Mouse (Mus musculus): ENCODE data around the gene Dusp7.

Dusp7 gene

DNA sequence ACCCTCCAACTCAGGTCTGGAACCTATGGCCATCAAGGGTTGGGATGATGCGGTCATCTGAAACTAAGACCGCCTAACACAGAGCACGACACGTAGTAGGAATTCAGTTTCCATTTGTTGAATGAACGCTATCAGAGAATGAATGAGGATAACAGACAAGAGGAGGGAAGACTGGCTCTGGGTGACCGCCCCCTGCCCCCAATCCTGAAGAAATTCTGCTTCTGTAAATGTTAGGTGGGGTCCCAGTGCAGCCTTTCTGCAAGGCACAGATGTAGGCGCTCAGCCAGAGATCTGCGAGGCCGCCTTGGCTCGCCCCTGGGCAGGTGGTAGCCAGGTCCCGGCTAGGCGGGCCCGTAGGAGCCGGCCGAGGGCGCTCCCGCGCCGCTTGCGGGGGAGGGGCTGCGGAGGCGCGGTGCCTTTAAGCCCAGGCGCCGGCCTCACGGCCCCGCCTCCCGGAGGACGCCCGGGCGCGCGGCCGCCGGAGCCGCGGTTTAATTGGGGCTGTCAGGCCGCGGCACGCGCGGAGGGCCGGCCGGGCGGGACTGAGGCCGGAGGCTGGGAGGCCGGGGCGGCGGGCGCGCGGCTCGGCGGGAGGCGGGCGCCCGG, at the start of gene Dusp7:
Gene Dusp7, plus strand, starts transcription at position 521 of the 606 bp plus-strand sequence.
- peak; percentile 85 for DNase-seq (ENCODE audit: low read depth, low spot score)

DNA sequence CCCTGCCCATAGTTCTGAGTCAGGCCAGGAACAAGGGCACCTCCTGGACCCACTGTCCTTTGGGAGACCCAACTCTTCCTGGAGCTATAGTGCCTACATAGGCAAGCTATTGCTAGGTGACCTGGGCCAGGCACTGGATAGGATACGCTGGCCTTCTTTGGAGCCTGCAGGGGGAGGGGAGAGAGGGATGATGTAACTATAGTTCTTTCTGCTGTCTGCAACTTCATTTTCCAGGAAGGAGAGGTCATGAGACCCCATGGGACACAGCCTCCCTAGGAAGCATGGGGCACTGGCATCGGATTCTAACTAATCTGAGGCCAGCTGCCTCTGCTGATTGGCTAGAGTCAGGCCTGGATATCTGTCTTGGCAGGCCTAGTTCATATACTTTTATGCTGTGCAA, 49.3 kb upstream of the Dusp7 start:
- no peak for DNase-seq (ENCODE audit: low read depth, low spot score)

GRCm38 (mm10) chr9:106322497-106322896, 45.9 kb upstream of the Dusp7 start:
- no peak for DNase-seq (ENCODE audit: low read depth, low spot score)

GRCm38 (mm10) chr9:106326241-106326640, 42.2 kb upstream of the Dusp7 start:
- no peak for DNase-seq (ENCODE audit: low read depth, low spot score)

DNA sequence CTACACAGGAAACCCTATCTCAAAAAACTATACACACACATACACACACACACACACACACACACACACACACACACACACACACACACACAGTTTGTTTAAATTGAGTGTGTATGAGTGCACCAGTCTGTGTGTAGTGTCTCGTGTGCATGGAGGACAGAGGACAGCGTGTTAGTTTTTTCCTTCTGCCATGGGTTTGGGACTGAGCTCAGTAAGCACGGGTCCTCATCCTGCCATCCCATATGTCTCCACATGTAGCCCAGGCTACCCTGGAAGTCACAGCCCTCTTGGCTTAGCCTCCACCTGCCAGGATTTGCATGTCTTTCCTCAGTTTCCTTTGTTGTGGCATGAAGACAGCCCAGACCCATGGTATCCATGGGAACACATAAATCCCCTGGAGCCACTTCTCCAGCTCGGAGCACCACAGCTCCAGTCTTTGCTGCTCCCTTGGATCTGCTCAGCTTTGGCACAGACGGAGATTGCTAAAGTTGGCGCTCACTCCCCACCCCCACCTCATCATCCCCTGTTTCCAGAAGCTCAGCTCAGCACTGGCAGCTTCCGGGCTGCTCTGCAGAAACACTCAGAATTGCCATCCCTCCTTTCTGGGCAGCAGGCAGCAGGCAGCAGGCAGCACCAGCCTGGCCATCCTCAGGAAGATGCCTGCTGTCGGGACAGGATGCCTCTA, 41.2 kb upstream of the Dusp7 start:
- DNase-seq (ENCODE audit: low read depth, low spot score): no peak

DNA sequence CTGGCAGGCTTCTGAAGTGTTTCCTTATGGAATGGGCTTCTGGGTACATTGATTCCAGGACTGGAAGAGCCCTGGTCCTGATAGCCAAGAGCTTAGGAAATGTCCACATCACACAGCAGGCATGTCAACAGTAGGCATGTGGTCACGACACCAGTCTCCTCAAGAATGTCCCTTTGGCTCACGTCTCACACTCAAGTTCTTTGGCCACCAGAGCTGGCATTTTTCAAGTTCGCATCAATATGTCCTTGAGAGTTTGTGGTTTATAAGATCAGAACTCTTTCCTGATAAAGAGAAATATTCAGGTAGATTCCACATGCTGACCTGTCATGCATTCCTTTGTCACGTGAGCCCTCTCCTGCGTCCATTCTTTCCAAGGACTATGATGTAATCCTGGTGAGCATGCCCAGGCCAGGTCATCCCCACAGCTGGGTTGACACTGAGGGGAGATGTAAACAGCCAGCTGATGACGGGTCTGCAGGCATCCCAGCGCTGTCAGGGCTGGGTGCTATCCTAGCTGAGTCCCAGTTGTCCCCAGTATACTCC, 40.3 kb upstream of the Dusp7 start:
- no peak for DNase-seq (ENCODE audit: low read depth, low spot score)

DNA sequence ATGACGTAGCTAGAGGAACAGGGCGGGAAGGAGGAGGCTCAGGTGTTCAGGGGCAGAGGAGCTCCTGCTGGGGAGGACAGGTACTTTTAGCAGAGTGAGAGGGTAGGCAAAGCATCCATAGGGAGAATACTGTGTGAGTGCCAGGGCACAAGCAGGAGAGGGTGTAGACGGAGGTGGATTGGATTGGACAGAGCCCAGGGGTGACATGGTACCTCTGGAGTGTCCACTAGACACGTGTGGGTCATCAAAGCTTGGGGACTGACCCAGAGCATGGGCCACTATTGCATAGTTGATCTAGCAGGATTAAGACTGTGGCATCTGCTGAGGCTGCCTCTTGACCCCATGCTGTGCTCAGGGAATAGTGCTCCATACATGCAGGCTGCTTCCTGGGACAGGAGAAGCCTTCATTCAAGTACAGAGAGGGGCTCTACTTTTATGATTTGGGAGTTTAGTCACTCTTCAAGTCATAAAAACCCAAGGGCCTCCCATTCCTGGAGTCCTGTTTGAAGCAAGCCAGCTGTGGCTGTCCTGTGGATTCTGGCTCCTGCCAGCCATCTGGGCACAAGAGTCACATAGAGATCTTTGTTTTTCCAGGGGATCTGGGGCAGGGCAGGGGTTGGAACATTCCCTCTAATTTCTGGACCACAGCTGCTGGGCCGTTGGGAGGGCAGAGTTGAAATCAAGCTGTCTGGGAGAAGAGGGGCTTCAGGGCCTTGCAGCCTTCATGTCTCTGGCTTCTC, 39.5 kb upstream of the Dusp7 start:
- DNase-seq (ENCODE audit: low read depth, low spot score): no peak

- no peak for DNase-seq (ENCODE audit: low read depth, low spot score)
Observed at GRCm38 (mm10) chr9:106332746-106333145, 35.7 kb upstream of the Dusp7 start.

GRCm38 (mm10) chr9:106337620-106338019, 30.8 kb upstream of the Dusp7 start:
- DNase-seq (ENCODE audit: low read depth, low spot score): no peak

- peak; percentile 54 for DNase-seq (ENCODE audit: low read depth, low spot score)
Observed at GRCm38 (mm10) chr9:106338462-106339172, 29.8 kb upstream of the Dusp7 start.

- no peak for DNase-seq (ENCODE audit: low read depth, low spot score)
Observed at GRCm38 (mm10) chr9:106339173-106339558, 29.3 kb upstream of the Dusp7 start.

DNA sequence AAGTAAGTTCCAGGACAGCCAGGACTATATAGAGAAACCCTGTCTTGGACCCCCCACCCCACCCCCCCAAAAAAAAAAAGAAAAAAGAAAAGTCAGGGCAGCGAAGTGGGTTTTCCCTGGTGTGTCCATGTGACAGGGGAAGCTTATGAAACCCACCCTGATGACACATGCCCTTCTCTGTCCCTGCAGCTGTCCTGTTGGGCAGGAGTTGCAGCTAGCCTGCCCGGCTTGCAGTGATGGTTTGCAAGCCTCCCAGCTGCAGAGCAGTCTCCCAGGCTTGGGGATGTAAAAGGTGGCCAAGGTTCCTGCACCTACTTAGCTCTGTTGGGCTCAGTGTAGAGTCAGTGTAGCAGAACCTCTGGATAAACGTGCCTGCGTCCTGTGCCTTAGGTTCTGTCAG, 28.7 kb upstream of the Dusp7 start:
- no peak for DNase-seq (ENCODE audit: low read depth, low spot score)

- DNase-seq (ENCODE audit: low read depth, low spot score): peak; percentile 57
Observed at GRCm38 (mm10) chr9:106340501-106341312, 27.7 kb upstream of the Dusp7 start.

DNA sequence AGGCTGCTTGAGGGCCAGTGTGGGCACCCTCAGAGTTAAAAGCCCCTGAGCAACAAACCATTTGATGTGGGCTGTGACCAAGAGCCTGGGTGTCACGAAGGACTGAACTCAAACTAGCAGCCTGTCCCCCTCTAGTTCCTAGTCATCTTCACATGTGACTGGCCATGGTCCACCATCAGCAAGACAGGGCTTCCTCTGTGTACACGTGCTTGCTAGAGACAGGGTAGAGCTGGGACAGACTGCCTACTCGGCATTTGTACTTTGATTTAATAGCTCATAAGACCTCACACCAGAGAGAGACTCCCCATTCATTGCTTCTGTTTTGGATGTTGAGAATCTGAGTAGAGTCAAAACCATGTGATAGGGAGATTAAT, 27.1 kb upstream of the Dusp7 start:
- DNase-seq (ENCODE audit: low read depth, low spot score): no peak

GRCm38 (mm10) chr9:106342573-106342972, 25.9 kb upstream of the Dusp7 start:
- DNase-seq (ENCODE audit: low read depth, low spot score): no peak

DNA sequence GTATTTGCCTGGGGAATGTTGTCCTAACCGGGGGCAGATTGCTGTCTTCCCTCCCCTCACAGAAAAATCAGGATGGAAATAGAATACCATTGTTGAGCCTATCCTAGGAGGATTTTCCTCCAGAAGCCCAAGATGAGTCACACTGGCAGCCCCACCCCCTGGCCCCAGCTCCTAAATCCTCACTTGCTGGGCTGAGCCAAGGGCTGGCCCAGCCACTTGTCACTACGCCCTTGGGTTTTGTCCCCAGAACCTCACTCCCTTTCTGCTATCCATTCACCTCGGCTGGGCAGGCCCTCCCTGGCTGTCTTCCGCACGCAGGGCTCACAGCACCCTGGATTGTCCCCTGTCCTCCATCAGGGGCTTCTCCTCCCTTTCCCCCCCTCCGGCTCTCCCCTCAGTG, 23.3 kb upstream of the Dusp7 start:
- no peak for DNase-seq (ENCODE audit: low read depth, low spot score)

- no peak for DNase-seq (ENCODE audit: low read depth, low spot score)
Observed at GRCm38 (mm10) chr9:106345630-106346029, 22.8 kb upstream of the Dusp7 start.

GRCm38 (mm10) chr9:106348281-106348680, 20.2 kb upstream of the Dusp7 start:
- DNase-seq (ENCODE audit: low read depth, low spot score): no peak

DNA sequence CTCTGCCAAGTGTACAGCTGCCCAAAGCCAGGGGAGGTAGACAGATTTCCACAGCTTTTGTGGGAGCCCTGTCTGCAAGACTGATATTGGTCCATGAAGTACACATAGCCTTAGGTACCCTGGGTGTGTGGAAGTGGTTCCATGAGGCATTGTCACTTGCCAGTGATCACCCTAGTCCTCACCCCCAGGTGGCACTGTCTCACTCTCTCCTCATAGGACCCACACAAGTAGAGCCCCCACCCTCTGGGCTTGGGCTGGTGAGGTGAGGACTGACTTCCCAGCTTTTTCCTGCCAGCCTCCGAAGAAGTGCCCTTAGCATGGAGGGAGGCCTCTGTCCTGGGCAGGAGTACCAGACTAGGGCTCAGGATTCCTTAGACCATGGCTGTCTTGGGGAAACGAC, 19.4 kb upstream of the Dusp7 start:
- no peak for DNase-seq (ENCODE audit: low read depth, low spot score)

DNA sequence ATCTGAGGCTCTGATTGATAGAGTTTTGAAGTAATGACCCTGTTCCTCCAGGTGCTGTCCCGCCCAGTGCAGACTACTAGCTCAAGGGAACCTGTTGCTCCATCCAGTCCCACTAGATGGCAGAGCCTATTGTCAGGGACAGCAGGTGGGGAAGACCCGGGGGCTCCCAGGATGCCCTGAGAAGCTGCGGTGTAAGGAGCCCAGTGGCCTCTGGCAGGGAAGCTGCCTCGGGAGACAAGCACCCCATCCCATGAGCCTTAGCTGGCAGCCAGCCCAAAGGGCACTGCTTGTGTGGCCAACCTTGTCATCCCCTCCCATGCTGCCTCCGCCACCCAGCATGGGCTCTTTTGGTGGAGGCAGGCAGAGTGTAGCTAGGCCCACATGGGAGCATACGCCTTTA, 17.3 kb upstream of the Dusp7 start:
- no peak for DNase-seq (ENCODE audit: low read depth, low spot score)

DNA sequence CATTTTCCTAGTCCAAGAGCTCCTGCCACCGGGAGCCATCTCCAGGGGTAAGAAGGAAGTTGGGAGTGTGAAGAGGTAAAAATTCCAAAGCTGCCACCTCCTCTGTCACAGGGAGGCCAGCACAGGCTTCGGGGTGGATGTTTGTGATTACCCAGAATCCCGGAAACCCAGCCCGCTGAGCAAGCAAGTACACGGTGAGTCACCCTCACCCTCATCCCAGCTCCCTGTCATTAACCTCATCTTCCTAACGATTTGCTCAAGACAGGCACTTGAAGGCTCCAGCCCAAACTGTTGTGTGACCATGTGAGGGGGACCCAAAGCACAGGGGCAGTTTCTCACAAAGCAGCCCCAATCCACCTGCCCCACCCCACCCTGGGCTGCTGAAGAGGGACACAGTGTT, 14.7 kb upstream of the Dusp7 start:
- DNase-seq (ENCODE audit: low read depth, low spot score): no peak

Data from mesoderm, embryonic 11.5 days (tissue).